In genomic region chr5:122379374-122380155, GRCm38 (mm10) we compare ENCODE assay signal across 9 mouse cellular contexts. TPM values are rescaled to one million over a fixed set of nuclear protein-coding genes. Genes with fewer than 3 reads are reported as not detected.
DNase-seq lines count a peak whose midpoint lies in the region; ATAC-seq lines count a peak whose summit lies in the region.
"Had no signal": no experiment of that assay in that cellular context is flagged by ENCODE, and none has a peak within 500 bp of the region (broad histone marks: within the 10 kb centered on the region; RNA-seq: fewer than 3 reads in every experiment).

No protein-coding gene starts in this region.

- H3K4me3 ChIP-seq in forebrain, embryonic 16.5 days (replicated peaks; ENCODE audit: low read length): no peak overlapping the region
- no peak overlapping the region for H3K4me3 ChIP-seq in hindbrain, embryonic 16.5 days (ENCODE audit: low read length)
- H3K4me3 ChIP-seq: neural tube, embryonic 12.5 days had no signal

- no peak overlapping the region for H3K27ac ChIP-seq in forebrain, embryonic 16.5 days (ENCODE audit: low read length)
- no peak overlapping the region for H3K27ac ChIP-seq in hindbrain, embryonic 16.5 days (ENCODE audit: low read depth, low read length)
- H3K27ac ChIP-seq: neural tube, embryonic 12.5 days had no signal

- H3K36me3 ChIP-seq in forebrain, embryonic 16.5 days (ENCODE audit: control insufficient read depth, insufficient read depth): peaks cover 29% of the 10 kb centered on the region
- peaks cover 21% of the 10 kb centered on the region for H3K36me3 ChIP-seq in hindbrain, embryonic 16.5 days (ENCODE audit: control insufficient read depth, insufficient read depth, low read length)

- peak; percentile 50; the same call in 1 of the 2 replicates for ATAC-seq in forebrain, embryonic 16.5 days
- peak; percentile 50; the same call in 1 of the 2 replicates for ATAC-seq in hindbrain, embryonic 16.5 days

- no peak overlapping the region for H3K9ac ChIP-seq in forebrain, embryonic 16.5 days (replicated peaks; ENCODE audit: low read depth, low read length)
- H3K9ac ChIP-seq in hindbrain, embryonic 16.5 days (ENCODE audit: low read depth, low read length): no peak overlapping the region
- H3K9ac ChIP-seq: neural tube, embryonic 12.5 days had no signal

- no peak overlapping the region for H3K4me2 ChIP-seq in forebrain, embryonic 16.5 days (ENCODE audit: low read length)
- H3K4me2 ChIP-seq in hindbrain, embryonic 16.5 days (ENCODE audit: low read length): no peak overlapping the region
- H3K4me2 ChIP-seq: neural tube, embryonic 12.5 days had no signal

- WGBS in forebrain, embryonic 16.5 days: 54% methylated on average over 11 of the region's 11 CpGs
- 53% methylated on average over 9 of the region's 11 CpGs for WGBS in hindbrain, embryonic 16.5 days

- H3K27me3 ChIP-seq in forebrain, embryonic 16.5 days (replicated peaks; ENCODE audit: control insufficient read depth, insufficient read depth, low read length): no peaks in the 10 kb centered on the region
- H3K27me3 ChIP-seq in hindbrain, embryonic 16.5 days (replicated peaks; ENCODE audit: control insufficient read depth, insufficient read depth, low read length): no peaks in the 10 kb centered on the region
- H3K27me3 ChIP-seq: neural tube, embryonic 12.5 days had no signal

- H3K9me3 ChIP-seq in forebrain, embryonic 16.5 days (ENCODE audit: control insufficient read depth, low read length): no peaks in the 10 kb centered on the region
- H3K9me3 ChIP-seq in hindbrain, embryonic 16.5 days (ENCODE audit: control insufficient read depth, low read length): no peaks in the 10 kb centered on the region
- H3K9me3 ChIP-seq: neural tube, embryonic 12.5 days had no signal

- DNase-seq in NIH3T3 (ENCODE audit: low read depth): peak; percentile 86
- DNase-seq in cerebellum, adult 11-12 months: peak; percentile 84
- DNase-seq in left cerebral cortex, adult 11 months (ENCODE audit: low spot score): peak; percentile 75
- DNase-seq in lung, postnatal 4 days: peak; percentile 69 to 80
- DNase-seq in right cerebral cortex, postnatal 10 days (ENCODE audit: low spot score in 2 of 2): peak; percentile 80 to 86
- DNase-seq in yolk sac, embryonic 10.5 days (ENCODE audit: low spot score): peak; percentile 40

- no peaks in the 10 kb centered on the region for H3K4me1 ChIP-seq in forebrain, embryonic 16.5 days (replicated peaks; ENCODE audit: control insufficient read depth, insufficient read depth, low read length)
- no peaks in the 10 kb centered on the region for H3K4me1 ChIP-seq in hindbrain, embryonic 16.5 days (ENCODE audit: control insufficient read depth, insufficient read depth, low read depth, low read length)
- H3K4me1 ChIP-seq: neural tube, embryonic 12.5 days had no signal

RNA-seq across cellular contexts. Expression of gene Fam216a, which starts 7.4 kb away (rescaled TPM):
- 122 and 124 TPM in 2 replicates for polyA plus RNA-seq in forebrain, embryonic 16.5 days (2015; fragmentation: Nextera tagmentation; extraction: Ambion mirVana)
- polyA plus RNA-seq in hindbrain, embryonic 16.5 days (2015; fragmentation: Nextera tagmentation; extraction: Ambion mirVana): 132 and 140 TPM in 2 replicates

RNA-seq across cellular contexts. Expression of gene Gpn3, which starts 7.9 kb away (rescaled TPM):
- 50.0 and 57.0 TPM in 2 replicates for polyA plus RNA-seq in forebrain, embryonic 16.5 days (2015; fragmentation: Nextera tagmentation; extraction: Ambion mirVana)
- 35.3 and 40.9 TPM in 2 replicates for polyA plus RNA-seq in hindbrain, embryonic 16.5 days (2015; fragmentation: Nextera tagmentation; extraction: Ambion mirVana)

RNA-seq across cellular contexts. Expression of gene Arpc3, which starts 12.1 kb away (rescaled TPM):
- polyA plus RNA-seq in forebrain, embryonic 16.5 days (2015; fragmentation: Nextera tagmentation; extraction: Ambion mirVana): 161 and 219 TPM in 2 replicates
- 139 and 158 TPM in 2 replicates for polyA plus RNA-seq in hindbrain, embryonic 16.5 days (2015; fragmentation: Nextera tagmentation; extraction: Ambion mirVana)

RNA-seq across cellular contexts. Expression of gene Vps29, which starts 25.4 kb away (rescaled TPM):
- 264 and 288 TPM in 2 replicates for polyA plus RNA-seq in forebrain, embryonic 16.5 days (2015; fragmentation: Nextera tagmentation; extraction: Ambion mirVana)
- polyA plus RNA-seq in hindbrain, embryonic 16.5 days (2015; fragmentation: Nextera tagmentation; extraction: Ambion mirVana): 314 and 353 TPM in 2 replicates

RNA-seq across cellular contexts. Expression of gene Rad9b, which starts 25.5 kb away (rescaled TPM):
- 19.2 and 19.7 TPM in 2 replicates for polyA plus RNA-seq in forebrain, embryonic 16.5 days (2015; fragmentation: Nextera tagmentation; extraction: Ambion mirVana)
- 17.7 and 20.1 TPM in 2 replicates for polyA plus RNA-seq in hindbrain, embryonic 16.5 days (2015; fragmentation: Nextera tagmentation; extraction: Ambion mirVana)
